Mouse (Mus musculus) testis, postnatal 14 days (tissue): ENCODE data around the gene St3gal4.

Source experiments
- DNase-seq: peaks from one replicate; pipeline ENCODE4 v3.0.0; 2021; ENCODE audit warnings: low spot score

The St3gal4 gene

DNA sequence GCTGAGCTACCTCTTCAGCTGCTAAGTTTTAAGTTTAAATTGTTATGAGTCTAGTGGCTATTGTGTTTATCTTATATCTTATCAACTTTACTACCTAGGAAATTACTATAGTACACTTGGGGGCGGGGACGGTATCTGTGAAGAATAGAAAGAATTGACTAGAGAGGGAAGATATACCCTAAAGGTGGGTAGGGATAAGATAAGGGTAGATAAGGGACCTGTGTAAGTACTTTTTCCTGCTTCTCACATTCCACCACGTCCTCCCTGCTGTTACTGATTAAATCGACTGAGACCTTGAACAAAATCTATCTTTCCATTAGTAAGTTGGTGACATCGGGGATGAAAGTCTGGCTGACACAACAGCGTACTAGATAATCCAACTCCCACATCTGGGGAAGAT, 70.6 kb downstream of the St3gal4 start:
- no peak for DNase-seq

DNA sequence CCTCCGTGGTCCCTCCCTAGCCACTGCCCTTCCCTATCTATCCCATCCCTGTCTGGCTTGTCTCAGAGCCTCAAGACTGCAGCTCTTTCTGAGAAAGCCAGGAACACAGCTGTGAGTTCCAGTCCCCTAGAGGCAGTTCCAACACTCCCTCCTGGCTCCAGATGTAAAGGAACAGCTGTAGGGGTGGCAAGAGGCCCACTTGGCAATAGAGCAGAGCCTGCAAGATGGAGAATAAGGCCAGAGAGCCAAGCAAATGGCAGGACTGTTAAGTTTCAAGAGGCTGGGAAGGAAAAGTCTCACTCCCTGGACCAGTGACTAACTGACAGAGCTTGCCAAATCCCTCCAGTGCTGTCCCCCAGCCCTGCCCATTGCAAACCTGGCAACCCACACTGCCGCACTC, 73.3 kb downstream of the St3gal4 start:
- peak; percentile 80 for DNase-seq

DNA sequence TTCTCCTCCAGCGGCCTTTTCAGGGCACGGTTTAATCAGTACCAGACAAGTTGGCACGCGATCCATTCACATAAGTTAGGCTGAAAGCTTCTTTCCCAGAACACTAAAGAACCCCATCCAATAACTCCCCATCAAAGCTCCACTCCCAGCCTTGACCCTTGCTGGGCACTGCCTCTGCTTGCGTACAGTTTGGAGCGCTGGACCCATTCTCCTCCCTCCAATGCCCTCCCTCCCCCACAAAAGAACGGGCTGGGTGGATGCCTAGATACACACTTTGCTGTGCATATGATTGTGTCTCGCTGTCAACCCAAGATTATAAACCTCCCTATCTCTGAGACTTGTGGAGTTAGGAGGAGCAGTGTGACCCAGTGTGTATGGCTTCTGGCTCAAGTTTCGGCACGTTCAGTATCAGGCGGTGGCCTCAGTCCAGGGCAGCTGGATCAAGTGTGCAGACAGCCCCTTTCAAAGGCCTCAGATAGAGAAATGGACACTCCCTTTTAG, 74.0 kb downstream of the St3gal4 start:
- DNase-seq = peak; percentile 84

DNA sequence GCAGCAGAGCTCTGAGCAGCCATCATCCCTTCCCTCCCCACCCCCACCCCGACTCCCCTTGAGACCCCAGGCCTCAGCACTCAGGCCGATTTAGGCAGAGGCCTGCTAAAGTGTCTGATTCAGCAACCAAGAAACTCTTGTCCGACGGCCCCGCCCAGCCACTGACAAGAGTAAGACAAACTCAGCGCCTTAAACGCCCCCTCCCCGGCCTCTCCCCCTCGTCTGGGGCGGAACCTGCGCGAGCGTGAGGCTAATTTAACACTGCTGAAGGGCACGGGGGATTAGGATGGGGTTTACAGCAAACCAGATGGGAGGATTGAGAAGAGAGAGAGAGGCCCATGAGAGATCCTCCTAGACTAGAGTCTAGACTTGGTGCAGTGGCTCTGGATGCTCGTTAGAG, 74.6 kb downstream of the St3gal4 start:
- no peak for DNase-seq

DNA sequence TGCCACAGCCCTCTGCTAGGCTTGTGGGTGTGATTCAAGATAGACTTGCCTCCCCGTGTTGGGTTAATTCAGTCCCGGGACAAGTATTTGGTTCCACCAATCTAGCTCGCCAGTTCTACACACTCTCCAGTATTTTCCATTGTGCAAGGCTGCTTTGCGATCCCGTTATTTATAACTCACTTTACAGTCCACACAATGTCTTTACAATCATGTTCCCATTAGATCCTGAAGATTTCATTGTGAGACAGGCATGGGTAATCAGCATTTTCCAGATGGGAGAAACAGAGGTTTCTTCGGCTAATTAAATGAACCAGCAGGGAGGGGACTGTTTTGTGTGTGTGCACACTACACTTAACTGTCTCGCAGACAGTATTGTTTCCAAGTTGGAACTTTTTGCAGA, 75.4 kb downstream of the St3gal4 start:
- no peak for DNase-seq

DNA sequence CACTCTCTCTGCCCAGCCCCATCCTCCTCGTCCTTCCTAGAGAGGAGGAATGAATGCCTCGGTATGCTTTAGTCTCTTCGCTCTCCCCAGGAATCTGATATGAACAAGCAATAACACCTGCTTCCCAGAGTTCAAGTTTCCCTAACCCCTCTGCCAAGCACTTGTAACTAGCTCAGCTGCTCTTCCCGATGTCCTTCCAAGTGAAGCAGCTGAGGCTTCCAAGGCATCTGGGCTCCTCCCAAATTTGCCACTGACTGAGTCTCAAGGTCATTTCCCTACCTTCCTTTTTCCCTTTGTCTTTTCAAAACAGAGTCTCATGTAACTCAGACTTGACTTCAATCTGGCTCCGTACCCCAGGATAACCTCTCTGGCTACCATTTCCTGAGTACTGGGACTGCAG, 77.6 kb downstream of the St3gal4 start:
- DNase-seq = no peak

DNA sequence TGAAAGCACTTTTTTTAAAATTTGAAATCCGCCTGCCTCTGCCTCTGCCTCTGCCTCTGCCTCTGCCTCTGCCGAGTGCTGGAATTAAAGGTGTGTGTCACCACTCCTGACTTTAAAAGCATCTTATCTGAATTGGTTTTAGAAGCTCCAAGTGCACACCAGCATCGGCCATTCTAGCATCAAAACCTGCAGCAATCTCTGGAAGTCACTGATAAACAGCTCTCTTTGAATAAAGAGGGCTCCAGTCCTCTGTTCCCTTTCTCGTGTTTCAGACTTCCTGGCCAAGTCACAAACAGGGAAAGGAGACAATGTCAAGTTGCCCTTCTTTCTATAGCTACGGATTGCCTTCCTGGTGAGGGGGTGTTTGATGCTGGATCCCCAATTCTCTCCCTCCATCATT, 79.2 kb downstream of the St3gal4 start:
- no peak for DNase-seq

DNA sequence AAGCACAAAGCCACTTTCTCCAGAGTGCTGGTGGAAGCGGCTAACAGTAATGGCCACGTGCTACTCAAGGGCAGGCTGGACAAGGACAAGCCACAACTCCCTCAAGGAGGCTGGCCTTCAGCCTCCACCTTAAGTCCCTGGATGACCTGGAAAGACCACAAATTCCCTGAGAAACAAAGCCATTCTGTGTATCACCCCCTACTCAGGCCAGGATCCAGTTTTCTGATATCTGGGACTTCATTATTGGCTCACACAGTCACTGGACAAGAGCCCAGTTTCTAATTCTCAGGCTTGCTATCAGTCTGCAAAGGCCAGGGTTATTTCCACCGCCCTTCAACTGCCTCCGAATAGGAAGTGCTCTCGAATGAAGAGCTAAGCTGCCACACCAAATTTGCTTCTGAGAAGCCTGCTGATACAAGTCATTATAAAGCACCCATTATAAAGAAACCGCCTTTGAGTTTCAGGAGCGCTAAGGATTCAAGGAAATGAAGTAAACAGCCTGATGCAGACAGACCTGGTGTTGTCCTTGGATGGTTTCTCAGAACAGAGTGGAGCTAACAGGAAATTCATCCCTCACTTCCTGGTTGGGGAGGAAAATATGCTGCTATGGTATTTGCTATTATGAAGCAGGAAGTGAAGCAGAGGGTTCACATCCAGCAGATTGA, 80.0 kb downstream of the St3gal4 start:
- DNase-seq = peak; percentile 76

DNA sequence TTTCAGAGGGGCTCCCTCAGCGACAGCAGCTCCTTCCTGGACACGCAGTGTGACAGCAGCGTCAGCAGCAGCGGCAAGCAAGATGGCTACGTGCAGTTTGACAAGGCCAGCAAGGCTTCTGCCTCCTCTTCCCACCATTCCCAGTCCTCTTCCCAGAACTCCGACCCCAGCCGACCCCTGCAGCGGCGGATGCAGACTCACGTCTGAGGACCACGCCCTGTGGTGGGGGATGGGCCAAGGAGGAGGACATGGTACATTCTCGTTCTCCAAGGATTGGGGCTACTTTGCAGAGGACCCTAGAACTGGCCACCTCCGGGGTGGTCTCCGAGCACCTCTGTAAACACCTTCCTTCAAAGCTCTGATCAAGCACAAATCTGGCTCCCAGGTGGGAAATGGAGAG, 84.0 kb downstream of the St3gal4 start:
- DNase-seq = no peak

DNA sequence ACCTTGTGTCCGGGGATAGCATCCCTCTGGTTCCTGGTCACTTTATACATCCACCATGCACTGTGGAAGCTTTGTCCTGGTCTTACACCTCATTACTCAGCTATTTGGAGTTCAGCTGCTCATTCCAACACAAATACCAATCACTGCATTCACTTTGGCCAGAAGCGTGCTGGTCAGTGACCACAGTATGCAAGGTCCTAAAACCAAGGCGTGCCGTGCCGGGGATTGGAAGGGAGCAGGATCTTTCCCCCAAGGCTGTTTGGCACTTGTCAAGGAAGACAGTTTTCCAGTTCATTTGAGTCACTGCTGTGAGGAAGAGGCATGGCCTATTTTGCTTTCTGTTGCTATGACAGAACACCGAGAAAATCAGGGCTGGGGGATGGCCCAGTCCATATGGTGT, 86.6 kb downstream of the St3gal4 start:
- no peak for DNase-seq

DNA sequence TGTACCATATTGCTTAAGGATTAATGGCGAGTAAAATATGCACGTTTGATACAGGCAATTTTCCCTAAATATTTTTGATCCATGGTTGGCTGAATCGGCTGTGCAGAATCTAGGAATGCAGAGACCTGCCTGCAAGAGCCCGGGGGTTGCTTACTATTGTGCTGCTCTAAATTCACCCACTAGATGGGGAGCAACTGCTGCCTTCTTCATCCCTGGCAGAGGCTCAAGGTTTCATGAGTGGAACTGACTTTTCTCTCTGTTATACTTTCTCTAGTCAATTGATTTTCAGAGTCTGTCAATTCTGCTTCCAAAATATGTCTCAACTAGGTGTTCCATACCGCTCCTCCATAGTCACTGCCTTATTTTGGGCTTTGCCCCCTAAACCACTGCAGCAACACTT, 88.2 kb downstream of the St3gal4 start:
- peak; percentile 52 for DNase-seq

DNA sequence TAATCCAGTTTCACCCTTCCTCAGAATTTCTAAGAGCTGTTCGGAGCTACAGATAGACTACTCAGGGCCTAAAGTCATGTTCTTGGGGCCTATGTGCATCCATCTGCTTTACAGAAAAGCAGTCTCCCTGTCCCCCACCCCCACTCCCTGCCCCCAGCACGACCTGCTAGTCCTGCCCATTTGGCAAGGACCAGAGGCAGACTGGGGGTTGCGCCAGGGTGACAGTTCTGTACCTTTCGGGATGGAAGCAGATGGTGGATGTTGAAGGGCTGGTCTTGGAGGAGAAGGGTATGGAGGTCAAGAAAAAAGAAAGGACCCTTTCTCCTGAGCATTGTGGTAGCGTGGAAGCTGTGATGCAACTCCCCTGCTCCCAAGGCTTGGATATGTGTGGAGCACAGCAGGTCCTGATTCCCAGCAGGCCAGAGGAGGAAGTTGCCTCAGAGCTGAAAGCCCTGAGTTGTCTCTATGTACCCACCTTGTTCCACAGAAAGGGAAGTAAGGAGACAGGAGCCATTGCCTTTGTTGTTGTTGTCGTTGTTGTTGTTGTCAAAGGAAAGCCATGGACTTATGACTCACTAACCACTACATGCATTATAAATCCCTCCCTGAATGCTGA, 91.6 kb downstream of the St3gal4 start:
- no peak for DNase-seq

DNA sequence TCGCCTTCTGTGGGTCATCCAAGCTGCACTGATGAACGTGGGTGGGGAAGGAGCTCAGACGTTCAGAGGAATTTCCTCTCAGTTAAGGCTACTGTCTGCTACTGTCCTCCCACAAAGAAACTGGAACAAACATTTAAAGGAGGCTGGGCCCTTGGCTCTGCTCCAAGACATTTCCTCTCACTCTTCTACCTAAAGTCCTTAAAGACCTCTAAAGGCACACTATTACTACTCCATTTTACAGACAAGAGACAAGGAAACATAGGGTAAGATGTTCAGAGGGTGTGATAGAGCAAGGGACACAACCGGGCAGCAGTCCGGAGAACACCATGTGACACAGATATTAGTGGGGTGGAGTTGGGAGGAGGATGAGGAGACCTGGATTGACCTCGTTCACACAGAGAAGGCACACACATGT, 92.2 kb downstream of the St3gal4 start:
- peak; percentile 33 for DNase-seq

DNA sequence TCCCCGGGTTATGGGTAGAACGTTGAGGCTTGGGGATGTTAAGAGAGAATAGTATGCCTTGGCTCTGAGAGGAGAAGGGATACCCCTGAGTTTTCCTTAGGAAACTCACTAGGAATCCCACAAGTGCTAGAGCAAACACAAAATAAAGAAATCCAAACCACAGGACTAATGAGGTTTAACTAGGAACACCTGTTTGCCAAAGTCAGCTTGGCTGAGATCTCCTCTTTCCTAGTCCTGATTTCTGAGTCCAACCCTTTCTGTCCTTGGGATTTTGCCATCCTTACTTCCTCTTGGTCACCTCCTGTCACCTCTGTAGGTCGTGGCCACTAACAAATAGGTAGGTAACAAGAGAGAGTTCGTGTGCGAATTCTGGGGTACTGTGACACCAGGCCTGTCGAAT, 92.8 kb downstream of the St3gal4 start:
- DNase-seq = no peak

DNA sequence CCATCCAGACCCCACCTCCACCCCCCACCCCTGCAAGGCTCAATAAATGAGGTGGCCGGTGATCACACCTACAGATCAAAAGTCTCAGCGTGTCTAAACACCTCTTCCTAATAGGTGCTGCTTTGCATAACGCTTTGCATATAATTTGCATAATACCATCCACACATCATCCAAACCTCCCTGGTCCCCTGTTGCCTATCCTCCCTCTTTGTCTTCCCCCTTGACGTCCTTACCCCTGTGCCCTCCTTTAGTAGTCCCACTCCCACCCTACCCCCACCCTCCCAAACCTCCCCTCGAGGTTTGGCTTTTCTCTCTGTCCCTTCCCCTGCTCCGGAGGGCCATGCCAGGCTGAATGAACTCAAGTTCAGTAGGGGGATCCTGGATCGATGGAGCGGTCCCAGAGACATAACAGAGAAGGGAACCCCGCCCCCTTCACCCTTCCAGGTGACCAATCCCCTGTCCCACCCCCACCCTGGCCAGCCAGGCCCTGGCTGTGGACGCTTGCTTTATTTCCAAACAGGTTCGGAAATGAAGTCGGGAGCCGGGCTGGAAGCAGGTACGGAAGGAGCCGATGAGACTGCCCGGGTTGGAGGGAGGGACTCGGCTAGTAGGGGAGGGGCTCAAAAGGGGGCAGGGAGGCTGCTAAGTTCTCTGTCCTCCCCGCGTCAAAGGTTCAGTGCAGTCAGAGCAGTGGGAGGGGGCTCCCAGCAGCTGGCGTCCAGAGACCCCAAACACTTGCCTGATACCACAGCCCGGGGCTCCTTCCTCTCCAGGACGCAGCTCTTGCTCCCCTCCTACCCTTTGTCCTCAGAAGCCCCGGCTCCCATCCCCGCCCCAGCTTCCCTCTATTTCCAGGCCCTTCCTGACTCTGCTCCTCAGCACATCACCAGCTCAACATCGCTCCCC, 94.2 kb downstream of the St3gal4 start:
- no peak for DNase-seq

DNA sequence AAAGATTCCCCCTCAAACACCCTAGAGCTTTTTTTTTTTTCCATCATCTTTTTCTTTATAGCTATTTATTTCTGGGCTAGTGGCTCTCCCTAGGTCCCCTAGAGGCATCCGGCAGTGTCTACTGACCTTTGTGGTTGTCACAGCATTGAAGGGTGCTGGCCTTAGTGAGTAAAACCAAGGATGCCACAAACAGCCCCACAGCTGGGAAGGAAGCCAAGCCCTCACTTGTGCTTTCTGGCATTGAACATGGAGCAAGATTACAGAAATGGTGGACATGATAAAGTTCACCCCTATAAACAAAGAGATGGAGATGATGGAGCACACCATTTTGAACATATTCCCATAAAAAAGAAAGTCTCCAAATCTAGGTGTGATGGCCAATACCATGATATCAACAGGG, 97.3 kb downstream of the St3gal4 start:
- DNase-seq = no peak

DNA sequence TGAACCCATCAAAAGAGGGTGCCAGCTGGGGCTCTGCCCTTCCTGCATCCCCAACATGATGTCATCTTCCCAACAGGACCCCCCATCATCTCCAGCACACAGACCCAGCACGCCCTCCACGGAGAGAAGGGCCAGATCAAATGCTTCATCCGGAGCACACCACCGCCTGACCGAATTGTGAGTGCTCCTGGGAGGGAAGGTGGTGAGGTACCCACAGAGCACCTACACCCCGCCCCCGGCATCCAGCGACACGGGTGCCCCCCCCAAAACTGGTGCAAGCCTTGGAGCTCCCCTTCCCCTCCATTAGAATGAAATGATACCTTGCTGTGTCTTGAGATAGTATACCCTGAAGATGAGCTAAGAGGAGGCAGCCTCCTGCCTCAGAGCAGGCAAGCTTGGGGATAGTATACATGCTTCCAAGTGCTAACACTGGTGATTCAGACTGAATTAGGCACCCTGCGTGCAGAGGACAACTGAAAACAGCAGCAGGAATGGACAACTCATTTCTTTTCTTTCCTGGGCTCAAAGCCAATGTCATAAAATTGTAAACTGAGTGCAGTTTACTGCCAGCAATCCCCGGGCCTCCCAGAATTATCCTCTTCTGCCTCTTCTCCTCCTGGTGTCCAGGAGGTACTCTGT, 98.9 kb downstream of the St3gal4 start:
- DNase-seq = no peak

DNA sequence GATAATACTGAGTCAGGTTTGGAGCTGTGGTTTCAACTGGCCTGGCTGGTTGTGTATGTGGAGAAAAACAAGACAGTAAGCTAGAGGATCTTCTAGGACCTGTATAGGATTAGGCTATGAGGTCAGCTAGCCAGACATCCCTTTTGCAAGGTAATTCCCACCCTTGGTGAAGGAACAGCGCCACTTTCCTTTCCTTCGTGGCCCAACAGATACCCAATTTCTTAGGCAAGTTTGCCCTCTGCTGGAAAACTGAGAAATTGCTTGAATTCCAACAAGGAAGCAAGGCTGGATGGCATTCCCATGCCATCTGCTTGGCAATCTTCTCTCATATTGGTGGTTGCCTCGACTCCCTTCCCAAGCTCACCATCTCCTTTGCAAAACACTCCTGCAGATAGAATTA, 99.7 kb downstream of the St3gal4 start:
- DNase-seq = no peak

DNA sequence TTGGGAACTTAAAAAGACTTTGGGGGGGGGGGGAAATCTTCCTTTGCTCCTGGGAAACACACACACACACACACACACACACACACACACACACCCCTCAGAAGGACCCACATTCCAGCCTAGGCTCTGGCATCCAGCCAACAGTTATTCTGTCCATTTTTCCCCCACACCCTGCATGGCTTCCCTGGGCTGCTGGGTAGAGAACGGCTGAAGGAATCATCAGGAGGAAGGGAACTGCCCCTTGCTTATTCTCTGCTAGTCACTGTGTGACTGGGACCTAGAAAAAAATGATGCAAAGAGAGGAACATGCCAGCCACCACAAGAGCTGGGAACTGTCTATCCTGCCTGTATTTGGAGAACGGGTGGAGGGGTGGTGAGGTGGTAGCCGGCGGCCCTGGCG, 101.0 kb downstream of the St3gal4 start:
- DNase-seq = no peak

DNA sequence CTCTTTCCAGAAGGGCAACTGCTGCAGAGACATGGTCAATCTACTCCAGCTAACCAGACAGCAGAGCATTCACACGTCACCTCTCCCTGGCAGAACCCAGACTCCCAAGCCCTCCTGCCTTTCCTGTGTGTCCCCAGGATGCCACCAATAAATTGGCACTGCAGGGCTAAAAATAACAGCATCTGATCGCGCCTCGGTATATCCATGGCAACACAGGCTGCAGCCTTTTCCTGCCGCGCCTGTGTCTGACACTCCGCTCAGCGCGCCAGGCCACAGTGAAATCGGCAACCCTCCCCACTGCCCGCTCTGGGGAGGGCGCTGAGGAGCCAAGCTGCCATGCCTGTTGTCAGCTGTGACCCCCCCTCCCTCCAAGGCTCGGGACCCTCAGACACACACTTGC, 101.5 kb downstream of the St3gal4 start:
- no peak for DNase-seq

DNA sequence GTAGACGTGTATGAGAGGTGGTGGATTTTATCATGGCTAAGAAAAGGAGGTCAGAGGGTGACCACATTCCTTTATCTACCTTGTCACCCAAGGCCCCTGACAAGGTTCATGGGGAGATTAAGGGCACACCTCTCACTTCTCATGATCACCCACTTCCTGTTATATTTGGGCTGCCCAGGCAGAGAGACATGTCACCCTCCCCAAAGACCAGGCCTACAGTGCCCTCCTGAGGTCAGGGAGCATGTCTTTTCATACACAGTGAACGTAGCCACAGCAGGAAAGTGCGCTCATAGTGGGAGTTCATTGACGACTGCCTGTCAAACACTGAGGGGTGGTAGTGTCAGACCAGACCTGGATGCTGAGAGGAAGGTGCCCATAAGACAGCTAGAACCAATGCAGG, 102.3 kb downstream of the St3gal4 start:
- DNase-seq = no peak

DNA sequence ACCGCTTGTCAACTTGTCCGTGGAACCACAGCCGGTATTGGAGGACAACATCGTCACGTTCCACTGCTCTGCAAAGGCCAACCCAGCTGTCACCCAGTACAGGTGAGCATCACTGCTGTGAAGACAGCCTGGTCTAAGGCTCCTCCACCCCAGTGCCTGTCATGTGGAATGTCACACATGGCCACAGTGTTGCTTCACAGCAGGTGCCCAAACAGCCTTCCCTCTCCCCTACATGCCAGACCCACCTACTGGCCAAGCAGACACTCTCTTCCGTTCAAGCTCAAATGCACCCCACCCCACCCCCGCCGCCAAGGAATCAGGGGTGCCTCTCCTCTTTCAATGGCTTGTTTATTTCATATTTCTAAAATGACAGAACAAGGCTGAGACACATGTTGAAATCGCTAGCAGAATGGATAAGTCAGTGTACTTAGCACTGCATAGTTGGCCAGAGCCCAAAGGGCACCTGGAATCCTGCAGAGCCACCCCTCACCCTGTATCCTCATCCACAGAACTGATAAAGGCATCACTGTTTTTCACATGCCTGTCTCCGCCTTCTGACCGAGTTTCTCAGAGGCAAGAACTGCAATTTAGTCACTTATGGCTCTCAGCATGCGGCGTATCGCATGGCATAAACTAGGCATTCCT, 111.2 kb downstream of the St3gal4 start:
- DNase-seq = no peak
